Mouse (Mus musculus): ENCODE measurements around the gene Fut4.
"Not testable (repeated sequence)": the region's sequence is repeated elsewhere in the genome, so short reads cannot be mapped to it uniquely, and the experiment has no call there.

The Fut4 gene

DNA sequence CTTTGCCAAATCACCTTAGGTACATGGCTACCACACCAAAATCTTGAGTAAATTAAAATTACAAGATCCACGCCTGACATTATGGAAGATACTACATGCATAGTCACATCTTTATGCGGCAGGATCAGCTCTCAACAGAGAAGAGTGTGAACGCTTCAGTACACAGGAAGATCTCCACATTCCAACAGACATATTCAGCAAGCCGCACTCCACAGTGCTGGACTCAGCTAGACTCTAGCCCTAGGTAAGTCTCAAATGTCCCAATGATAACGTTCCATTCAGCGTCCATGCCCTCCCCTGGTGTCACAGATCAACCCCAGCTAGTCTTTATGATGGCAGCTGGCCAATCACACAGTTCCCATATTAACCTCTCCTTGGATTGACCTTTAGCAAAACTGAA, 26.2 kb downstream of the Fut4 start:
- no peak for DNase-seq (ENCODE audit: low read depth, low spot score)

DNA sequence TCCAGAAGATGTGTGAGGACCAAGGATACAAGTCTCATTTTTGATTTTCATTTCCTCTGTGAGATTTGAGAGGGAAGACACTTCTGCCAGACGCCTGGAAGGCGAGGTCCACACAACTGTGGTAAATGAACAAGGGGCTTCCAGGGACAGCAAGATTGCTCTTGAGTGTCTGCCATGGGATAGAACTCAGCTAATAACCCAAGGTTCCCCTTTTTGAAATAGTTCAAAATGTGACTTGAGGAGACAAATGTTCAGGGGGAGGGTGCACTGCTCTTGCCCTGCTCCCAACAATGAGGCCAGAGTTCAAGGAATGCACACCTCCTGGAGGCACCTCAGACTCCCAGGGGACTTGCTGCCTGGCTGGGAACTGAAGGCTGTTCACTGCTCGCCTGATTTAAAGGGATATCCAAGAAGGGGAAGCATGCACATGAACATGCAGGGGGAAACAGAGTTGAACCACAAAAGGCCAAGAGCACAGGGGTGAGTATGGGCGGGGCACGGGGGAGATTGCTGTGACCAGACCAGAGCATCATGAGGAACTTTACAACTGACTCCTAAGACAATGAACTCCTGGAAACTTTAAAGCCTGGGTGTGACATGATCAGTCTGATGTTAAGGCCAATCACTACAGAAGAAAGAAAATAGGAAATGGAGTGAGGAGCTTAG, 27.3 kb downstream of the Fut4 start:
- no peak for DNase-seq (ENCODE audit: low read depth, low spot score)

DNA sequence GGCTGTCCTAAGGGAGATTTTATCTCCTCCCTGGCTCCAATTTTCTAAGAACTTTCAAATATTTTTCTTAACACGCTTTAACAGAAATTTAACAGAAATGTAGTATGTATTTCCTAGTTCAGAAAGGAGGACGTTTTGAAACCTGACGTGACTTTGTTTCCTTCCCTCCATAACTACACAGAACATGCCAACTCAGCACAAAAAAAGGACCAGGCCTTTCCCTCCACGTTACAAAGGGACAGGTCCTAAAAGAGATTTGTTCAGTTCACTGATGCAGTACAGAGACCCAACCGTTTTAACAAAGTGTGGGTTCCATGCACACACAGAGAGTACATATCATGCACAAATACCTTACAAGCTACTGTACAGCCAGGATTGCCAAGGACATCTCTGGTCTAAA, 30.6 kb downstream of the Fut4 start:
- DNase-seq (ENCODE audit: low read depth, low spot score) = no peak

DNA sequence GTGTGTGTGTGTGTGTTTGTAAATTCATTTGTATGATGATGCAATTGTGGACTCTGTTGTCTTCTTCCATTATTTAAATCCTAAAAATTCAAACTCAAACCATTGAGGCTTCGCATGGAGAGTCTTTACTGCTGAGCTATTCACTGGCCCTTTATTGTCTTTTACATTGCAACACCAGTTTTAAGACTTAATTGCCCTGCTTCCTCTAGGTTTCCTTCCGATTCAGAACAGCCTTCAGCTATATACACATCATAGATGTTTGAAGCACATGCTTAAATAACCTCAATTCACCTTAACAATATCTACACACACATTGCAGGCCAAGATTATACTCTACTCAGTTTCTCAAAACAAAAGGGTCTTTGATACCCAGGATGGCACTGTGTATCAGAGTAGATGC, 31.8 kb downstream of the Fut4 start:
- no peak for DNase-seq (ENCODE audit: low read depth, low spot score)

DNA sequence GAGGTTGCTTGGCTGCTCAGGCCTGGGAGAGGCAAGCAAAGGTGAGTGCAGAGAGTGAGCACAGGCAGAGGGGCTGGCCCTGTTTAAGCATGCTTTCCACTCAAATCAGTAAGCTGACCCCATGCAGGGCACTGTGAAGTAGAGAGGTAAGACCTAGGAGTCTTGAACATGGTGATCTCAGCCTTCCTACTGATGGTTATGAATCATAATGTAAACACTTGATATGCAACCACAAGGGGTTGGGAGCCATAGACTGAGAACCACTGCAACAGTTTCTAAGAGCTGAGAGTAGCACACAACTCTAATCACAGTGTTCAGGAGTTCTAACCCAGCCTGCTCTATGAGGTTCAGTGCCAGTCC, 33.9 kb downstream of the Fut4 start:
- no peak for DNase-seq (ENCODE audit: low read depth, low spot score)

DNA sequence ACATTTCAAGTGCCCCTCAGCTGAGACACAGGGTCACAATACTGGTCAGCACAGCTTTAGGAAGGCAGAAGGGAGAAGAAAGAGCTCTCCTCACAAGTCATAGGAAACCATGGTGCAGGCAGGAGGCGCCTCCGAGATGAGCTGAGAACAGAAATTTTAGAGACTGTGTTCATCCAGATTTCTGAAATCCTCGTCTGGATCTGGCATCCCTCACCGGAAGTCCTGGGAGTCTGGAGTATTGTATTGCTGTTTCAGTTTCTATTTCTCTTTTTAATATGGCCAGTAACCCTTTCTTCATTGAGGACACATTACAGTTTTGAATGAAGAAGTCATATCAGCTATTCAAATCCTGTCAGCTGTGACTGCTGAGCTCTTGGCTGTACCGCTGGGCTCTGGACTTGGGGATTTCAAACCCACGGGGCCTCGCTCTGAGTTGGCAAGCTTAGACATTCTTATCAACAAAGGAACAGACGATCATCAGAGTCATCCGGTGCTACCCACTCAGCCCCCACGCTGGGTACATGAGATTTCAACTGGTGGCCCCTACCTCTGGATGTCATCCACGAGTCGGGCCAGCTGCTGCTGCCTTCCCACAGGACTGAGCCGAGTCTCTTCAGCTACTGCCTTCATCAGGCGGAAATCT, 34.4 kb downstream of the Fut4 start:
- no peak for DNase-seq (ENCODE audit: low read depth, low spot score)

DNA sequence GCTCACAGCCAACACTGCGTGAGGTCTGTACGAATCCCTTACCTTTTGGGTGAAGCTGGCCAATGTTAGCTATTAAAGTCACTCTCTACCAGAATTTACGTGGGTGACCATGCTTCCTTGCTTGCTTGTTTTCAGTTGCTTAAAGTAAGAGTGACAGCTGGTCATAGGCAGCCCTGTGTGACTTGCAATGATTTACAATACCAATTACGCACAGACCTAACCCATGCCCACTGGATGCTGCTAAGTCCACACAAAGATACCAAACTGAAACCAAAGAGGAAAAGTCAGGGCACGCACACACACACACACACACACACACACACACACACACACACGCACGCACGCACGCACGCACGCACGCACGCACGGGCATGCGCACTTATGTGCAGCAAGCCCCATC, 36.9 kb downstream of the Fut4 start:
- no peak for DNase-seq (ENCODE audit: low read depth, low spot score)

DNA sequence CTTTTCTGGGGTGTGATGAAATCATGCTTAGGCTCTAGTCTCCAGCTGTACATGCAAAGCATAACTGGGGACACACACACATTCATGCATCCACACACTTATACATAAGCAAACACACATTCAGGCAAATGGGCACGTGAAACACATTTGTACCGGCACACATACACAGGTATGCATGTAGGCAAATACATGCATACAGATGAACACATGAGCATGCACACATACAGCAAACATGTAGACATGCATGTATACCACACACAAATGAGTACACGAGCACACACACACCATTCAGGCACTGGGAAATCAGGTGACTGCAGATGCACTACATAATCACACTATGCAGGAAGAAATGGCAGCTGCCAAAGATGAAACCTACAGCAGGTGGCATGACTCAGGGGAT, 41.3 kb downstream of the Fut4 start:
- DNase-seq (ENCODE audit: low read depth, low spot score) = no peak

DNA sequence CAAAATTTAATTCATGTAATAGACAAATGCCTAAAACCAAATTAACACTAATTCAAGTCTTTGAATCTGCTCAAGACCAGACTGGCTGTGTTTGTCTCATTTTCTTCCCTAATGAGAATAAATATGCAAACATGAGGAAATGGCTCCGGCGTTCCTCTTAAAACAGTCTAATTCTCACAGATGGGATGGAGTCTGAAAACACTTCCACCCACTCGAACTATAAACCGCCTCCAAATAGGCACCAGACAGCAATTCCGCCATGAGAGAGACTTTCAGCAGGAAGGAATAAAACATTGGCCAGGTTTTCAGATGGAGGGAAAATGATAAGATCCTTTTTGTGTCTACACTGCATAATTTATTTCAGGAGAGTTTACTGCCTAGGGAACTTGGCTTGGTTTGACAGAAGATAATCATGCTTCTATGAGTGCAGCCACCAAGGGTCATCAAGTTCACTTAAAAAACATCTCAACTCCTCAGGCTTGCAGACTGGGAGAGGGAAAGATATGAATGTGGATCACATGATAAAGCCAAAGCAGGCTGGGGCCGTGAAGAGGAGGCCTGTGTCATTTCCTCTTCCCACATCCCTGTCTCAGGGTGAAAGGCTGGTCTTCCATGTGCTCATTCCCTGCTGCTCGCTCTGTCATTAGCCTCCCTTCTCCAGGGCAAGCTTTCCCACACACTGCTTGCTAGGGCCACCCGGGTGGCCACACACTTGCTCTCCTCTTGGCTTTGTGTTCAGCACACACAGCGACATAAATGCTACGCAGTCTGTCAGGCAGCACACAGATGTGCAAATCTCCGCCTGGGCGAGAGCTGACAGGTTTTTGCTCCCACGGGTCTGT, 46.7 kb downstream of the Fut4 start:
- no peak for DNase-seq (ENCODE audit: low read depth, low spot score)

DNA sequence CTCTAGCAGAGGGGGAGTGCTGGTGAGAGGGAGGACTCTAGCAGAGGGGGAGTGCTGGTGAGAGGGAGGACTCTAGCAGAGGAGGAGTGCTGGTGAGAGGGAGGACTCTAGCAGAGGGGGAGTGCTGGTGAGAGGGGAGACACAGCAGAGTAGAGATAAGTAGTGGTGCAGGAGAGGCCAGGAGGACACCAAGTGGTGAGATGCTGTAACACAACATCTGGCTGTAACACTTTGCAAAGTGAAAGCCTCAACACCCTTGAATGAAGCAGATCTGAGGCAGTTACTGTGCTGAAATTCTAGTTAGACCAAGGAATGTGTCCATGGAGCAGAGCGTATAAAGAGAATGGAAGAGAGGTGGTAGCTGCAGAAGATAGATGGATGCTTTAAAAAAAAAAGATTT, 51.4 kb downstream of the Fut4 start:
- not testable (repeated sequence) for DNase-seq (ENCODE audit: low read depth, low spot score)

DNA sequence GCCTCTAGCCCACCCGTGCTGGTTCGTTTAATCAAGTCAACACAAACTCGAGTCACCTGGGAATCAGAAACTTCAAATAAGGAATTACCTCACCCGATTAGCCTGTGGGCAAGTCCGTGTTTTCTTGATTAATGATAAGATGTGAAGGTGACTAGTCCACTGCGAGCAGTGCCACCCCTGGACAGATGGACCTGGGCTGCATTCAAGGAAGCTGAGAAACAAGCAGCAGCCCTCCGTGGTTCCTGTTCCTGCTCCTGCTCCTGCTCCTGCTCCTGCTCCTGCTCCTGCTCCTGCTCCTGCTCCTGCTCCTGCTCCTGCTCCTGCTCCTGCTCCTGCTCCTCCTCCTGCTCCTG, 52.9 kb downstream of the Fut4 start:
- DNase-seq (ENCODE audit: low read depth, low spot score) = no peak

DNA sequence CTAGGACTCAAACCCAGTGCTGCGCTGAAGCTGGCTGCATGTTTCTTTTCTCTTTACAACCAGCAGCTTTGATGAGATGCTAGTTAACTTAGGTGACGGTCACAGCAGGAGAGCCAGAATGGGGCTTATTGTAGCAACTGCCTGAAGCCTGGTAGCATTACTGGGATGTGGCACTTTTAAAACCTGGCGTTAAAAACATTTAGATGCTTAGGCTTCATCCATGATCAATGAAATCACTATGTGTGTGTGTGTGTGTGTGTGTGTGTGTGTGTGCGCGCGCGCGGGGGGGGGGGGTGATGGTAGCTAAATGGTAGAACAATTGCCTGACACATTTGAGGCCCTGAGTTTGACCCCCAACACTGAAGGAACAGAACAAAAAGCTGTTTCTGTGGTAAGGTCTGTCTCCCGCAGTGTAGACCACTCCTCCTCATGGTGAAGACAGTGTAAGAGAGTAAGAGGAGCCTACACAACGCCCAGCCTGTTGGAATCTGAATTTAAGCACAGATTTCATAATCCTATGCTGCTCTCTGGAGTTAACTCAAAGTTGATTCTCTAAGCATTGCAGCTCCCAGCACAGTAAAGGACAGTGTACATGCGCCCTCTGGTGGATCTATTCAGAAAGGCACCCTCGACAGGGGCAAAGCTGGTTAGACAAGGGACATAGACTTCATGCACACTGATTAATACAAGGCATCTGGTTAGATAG, 53.5 kb downstream of the Fut4 start:
- DNase-seq (ENCODE audit: low read depth, low spot score) = peak; percentile 62
